Mouse (Mus musculus): ENCODE data around the gene Atp1a4.

- no peak for TF ChIP-seq POLR2A (IDR thresholded peaks at IDR 0.05; ENCODE audit: low read depth, low read length)
- no peak for TF ChIP-seq CTCF (IDR thresholded peaks at IDR 0.05; ENCODE audit: borderline replicate concordance, insufficient read depth, low read length)
Measured at GRCm38 (mm10) chr1:172258314-172258713, at the start of gene Atp1a4.
